Mouse (Mus musculus): ENCODE data around the gene Izumo1. TPM values are rescaled to one million over a fixed set of nuclear protein-coding genes. Genes with fewer than 3 reads are reported as not detected.

Izumo1 gene
- total RNA-seq, 2 experiments from 2014 or later: 0.34 TPM; not detected in 1

DNA sequence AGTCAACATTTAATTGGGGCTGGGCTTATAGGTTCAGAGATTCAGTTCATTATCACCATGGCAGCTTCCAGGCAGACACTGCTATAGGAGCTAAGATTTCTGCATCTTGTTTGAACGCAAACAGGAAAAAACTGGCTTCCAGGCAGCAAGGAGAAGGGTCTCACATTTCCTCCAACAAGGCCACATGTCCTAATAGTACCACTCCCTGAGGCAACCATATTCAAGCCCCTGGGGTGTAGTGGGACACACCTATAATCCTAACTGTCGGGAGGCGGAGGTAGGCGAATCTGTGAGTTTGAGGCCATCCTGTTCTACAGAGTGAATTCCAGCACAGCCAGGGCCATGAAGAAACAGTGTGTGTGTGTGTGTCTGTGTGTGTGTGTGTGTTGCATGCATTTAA, 26.4 kb upstream of the Izumo1 start:
- intact Hi-C loops (cut with DNase I): loop anchor here (5.0 kb wide), 1 partner anchor 342 kb away; no protein-coding TSS in a partner anchor
- TF ChIP-seq CTCF (IDR thresholded peaks at IDR 0.05): no peak
- Histone ChIP-seq H3K27ac (no peak overlapping the region), H3K4me3 (no peak overlapping the region)
- DNase-seq (ENCODE audit: extremely low spot score in 1 of 2, low spot score in 2 of 2): no peak

DNA sequence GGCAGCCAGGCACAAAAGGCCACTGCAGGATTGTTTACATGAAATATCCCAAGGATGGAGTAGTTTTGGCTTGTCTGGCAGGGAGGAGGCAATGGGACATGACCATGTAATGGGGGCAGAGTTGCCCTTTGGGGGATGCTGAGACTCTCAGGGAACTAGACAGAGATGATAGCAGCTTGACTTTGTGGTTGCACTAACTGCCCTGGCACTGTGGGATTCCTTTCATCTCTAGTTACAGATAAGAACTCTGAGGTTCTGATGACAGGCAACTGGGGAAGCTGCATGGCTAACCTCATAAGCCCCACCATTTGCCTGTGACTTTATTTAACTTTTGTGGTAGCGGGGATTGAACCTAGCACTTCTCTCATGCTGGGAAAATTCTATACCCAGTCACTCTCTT, 25.5 kb upstream of the Izumo1 start:
- no peak for TF ChIP-seq CTCF (IDR thresholded peaks at IDR 0.05)
- DNase-seq (ENCODE audit: extremely low spot score in 1 of 2, low spot score in 2 of 2): no peak
- intact Hi-C loops (cut with DNase I): loop anchor here (5.0 kb wide), 1 partner anchor 341 kb away; no protein-coding TSS in a partner anchor
- Histone ChIP-seq H3K27ac (no peak overlapping the region), H3K4me3 (no peak overlapping the region)

DNA sequence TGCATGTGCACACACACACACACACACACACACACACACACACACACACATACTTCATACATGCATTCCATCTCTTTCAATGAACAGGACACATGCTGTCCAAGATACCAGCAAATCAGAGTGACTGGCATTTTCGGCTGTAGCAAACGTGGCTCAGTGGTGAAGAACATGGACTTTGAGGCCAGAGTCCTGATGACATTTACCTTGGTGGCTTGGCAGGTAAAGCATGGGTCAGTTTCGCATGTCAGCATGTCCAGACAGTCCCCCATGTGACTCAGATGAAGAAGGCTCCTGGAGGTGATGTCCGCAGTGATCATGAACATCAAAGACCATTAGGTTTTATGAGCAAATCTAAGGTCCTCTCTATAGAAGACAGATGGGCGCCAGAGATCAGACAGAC, 24.6 kb upstream of the Izumo1 start:
- TF ChIP-seq CTCF (IDR thresholded peaks at IDR 0.05): no peak
- intact Hi-C loops (cut with DNase I): loop anchor here (1.0 to 5.0 kb wide), 2 partner anchors 13 to 340 kb away; no protein-coding TSS in a partner anchor
- no peak for DNase-seq (ENCODE audit: extremely low spot score in 1 of 2, low spot score in 2 of 2)
- H3K4me3 ChIP-seq: no peak overlapping the region
- H3K27ac ChIP-seq: no peak overlapping the region

DNA sequence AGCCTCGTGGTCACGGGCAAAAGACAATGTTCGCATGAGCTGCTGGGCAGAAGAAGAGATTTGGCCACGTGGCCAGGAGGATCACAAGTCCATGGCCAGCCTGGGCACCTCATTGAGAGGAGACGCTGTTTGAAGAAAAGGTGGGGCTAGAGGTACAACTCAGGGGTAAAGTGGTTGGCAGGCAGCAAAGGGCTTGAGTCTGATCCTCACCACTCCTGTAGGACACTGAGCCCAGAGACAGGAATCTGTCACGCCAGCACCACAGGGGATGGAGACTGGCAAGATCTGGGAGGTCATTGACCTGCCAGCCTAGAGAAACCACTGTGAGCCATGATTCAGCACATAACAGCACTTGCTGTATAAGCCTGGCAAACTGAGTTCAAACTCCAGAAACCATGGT, 24.1 kb upstream of the Izumo1 start:
- Histone ChIP-seq H3K4me3 (no peak overlapping the region), H3K27ac (no peak overlapping the region)
- no peak for DNase-seq (ENCODE audit: extremely low spot score in 1 of 2, low spot score in 2 of 2)
- no peak for TF ChIP-seq CTCF (IDR thresholded peaks at IDR 0.05)
- intact Hi-C loops (cut with DNase I): loop anchor here (1.0 to 5.0 kb wide), 2 partner anchors 13 to 340 kb away; no protein-coding TSS in a partner anchor

DNA sequence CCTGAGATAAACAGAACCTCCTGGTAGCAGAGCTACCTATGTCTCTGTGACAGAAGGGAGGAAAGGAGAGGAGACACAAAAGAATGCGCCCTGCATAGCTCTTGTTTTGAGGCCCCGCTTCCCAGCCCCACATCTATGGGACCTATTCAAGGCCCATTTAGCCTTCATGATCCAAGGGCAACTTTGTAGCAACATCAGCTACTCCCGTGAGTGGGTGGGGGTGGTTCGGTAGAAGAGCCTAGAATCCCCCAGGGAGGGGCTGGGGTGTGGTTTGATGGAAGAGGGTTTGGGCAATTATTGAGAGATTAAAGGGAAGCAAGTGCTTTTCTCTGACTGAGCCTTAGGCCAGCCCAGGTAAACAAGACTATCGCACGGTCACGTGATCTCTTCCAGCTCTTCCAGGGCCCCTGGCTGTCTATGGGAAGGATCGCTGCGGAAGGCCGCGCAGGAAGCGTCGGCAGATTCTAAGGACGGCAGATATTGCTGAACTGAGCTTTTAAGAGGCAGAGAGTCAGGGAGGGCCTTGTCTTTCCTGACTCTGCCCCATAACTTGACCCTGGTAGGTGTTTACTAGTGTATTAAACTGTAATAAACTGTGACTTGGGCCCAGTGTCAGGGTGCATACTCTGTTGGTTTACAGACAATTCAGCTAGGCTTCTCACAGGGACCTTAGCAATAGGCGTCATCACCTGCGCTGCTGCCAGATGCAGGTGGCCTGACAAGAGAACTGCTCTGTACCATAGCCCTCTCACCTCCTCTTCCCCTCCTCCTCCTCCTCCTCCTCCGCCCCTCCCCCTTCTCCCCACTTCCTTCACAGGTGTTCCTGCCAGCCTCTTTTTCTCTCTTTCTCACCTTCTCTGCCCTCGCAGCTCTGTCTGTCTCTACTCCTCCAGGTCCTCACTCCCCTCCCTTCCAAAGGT, 22.4 kb upstream of the Izumo1 start:
- no peak for TF ChIP-seq CTCF (IDR thresholded peaks at IDR 0.05)
- Histone ChIP-seq H3K27ac (no peak overlapping the region), H3K4me3 (no peak overlapping the region)
- intact Hi-C loops (cut with DNase I): loop anchor here (5.0 kb wide), 1 partner anchor 338 kb away; no protein-coding TSS in a partner anchor
- DNase-seq (ENCODE audit: extremely low spot score in 1 of 2, low spot score in 2 of 2): no peak

DNA sequence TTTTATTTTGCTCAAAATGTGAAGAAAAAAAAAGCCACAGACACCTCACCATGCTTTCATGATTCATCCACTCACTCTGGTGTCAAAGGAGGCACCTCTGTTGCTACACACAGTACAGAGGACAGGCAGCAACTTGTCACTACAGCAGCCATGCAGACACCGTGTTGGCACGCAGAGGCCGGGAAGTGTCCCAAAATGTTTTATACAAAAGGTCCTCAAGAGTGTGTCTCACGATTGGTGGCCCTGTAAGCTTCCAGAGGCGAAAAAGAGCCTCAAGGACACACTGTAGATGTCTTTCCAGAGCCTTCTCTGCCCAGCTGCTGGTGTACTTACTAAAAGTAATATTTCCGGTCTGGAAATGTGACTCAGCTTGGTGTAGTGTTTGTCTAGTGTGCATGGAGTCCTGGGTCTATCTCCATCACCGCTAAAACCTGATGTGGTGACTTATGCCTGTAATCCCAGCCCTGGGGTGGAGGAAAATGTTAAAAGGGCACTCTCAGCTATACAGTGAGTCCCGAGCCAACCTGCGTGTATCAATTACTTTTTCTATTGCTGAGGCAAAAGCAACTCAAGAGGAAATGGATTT, 15.8 kb upstream of the Izumo1 start:
- no peak overlapping the region for H3K27ac ChIP-seq
- intact Hi-C loops (cut with DNase I): no loop called here
- no peak for DNase-seq (ENCODE audit: extremely low spot score in 1 of 2, low spot score in 2 of 2)
- H3K4me3 ChIP-seq: no peak overlapping the region
- no peak for TF ChIP-seq CTCF (IDR thresholded peaks at IDR 0.05)

DNA sequence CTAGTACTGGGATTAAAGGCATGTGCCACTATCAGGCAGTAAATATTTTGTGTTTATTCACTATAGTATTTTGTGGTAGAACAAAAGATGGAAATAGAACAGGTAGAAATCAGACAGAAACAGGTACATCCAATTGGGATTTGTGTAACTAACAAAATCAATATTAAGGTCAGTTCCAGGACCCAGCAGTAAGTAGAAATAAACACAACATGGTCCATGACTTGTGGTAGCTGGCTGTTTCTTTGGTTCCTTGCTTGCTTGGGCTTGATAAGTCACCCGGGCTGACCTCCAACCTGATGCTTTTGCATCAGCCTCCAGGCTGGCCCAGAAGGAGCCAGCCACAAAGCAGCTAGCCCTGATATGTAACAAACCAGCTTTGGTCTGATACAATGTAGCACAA, 12.1 kb upstream of the Izumo1 start:
- no peak overlapping the region for H3K4me3 ChIP-seq
- intact Hi-C loops (cut with DNase I): no loop called here
- no peak for DNase-seq (ENCODE audit: extremely low spot score in 1 of 2, low spot score in 2 of 2)
- no peak for TF ChIP-seq CTCF (IDR thresholded peaks at IDR 0.05)
- no peak overlapping the region for H3K27ac ChIP-seq

DNA sequence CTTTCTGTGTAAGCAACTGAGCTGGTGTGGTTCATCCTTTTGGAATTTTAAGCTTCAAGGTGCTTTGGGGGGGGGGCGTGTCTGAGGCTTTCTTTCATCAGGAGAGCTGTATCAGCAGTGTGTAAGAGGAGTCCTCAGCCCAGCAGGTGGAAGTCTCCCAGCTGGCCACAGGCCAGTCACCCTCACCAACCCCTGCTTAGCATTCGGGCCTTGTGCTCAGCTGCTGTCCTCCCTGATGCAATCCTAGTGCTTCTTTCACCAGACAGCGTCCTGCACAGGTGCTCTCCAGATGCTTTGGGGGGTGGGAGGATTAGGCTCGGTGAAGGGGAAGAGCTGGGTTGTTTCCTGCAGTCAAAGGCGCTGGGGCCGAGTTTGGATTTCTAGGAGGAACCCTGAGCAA, 5.3 kb upstream of the Izumo1 start:
- TF ChIP-seq CTCF (IDR thresholded peaks at IDR 0.05): no peak
- Histone ChIP-seq H3K4me3 (no peak overlapping the region), H3K27ac (no peak overlapping the region)
- intact Hi-C loops (cut with DNase I): loop anchor here (5.0 kb wide), 1 partner anchor 41 kb away; no protein-coding TSS in a partner anchor
- no peak for DNase-seq (ENCODE audit: extremely low spot score in 1 of 2, low spot score in 2 of 2)

DNA sequence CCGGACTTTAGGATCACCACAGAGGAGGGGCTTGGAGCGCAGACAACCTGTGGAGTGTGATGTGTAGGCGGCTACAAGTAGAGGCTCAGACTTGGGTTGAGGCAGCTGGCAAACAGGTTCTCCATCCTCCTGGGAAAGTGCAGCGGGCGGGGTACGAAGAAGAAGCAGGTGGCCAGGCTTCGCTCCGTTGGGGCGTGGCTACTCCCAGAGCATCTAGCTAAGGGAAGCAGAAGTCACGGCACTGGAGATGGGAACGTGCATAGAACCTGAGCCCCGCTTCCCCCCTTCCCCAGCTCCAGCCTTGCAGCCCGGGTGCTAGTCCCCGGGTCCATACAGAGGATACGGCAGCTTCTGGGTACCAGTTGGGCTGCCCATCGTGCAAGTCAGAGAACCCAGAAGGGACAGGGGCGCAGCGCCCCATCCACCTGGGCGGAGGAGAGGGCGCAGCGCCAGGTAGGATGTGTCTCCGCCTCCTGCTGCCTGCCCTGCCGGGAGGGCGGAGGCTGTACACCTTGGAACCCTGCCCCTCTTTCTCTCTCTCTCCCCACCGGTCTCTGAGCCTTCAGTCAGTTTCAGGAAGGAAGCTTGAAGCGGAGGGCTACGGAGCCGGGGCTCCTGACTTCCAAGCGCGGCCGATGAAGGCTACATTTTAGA, 4.4 kb upstream of the Izumo1 start, which contains the start of gene Fut1:
Gene Fut1, plus strand, starts transcription at position 248 of the 654 bp plus-strand sequence.
- H3K4me3 ChIP-seq: peak within 1 kb of the TSS; percentile 14; the same call in 1 of the 2 replicates
- intact Hi-C loops (cut with DNase I): loop anchor here (5.0 kb wide), 1 partner anchor 40 kb away; no protein-coding TSS in a partner anchor
- DNase-seq (ENCODE audit: extremely low spot score in 1 of 2, low spot score in 2 of 2): peak in 1 of 2 experiments; percentile 25
- no peak for TF ChIP-seq CTCF (IDR thresholded peaks at IDR 0.05)
- H3K27ac ChIP-seq: no peak within 1 kb of the TSS

DNA sequence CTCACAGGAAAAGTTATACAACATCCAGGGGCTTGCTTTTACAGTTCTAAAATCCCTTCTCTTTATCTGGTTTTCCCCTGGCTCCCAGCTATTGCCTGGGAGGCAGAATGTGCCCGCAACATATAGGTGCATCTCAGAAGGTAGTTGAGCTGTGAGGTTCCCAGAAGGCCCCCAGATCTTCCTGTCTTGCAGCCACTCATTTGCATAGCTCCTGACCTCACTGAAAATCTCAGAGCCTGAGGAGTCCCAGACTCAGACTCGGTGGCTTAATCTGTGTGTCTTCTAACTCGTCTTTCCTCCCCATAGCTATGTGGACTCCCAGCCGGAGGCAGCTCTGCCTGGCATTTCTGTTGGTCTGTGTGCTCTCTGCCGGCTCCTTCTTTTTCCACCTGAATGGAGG, 3.3 kb upstream of the Izumo1 start:
- DNase-seq (ENCODE audit: extremely low spot score in 1 of 2, low spot score in 2 of 2): no peak
- H3K27ac ChIP-seq: no peak overlapping the region
- no peak for TF ChIP-seq CTCF (IDR thresholded peaks at IDR 0.05)
- no peak overlapping the region for H3K4me3 ChIP-seq
- intact Hi-C loops (cut with DNase I): loop anchor here (5.0 kb wide), 1 partner anchor 39 kb away; no protein-coding TSS in a partner anchor

DNA sequence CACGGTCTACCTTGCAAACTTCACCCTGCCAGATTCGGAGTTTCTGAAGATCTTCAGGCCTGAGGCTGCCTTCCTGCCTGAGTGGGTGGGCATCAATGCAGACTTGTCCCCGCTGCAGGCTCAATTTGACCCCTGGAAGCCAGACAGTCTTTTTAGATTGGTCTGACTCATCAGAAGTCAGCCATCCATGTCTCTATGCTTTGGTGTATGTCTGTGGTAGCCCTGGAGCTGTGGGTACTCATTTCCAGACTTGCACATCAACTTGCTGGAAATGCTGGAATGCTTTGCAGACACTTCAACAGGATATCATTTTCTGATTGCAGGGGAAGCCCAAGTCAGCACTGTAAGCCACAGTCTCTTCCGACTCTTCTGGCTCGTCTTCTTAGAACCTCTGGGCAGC, 2.0 kb upstream of the Izumo1 start:
- no peak for DNase-seq (ENCODE audit: extremely low spot score in 1 of 2, low spot score in 2 of 2)
- intact Hi-C loops (cut with DNase I): loop anchor here (5.0 kb wide), 1 partner anchor 38 kb away; no protein-coding TSS in a partner anchor
- no peak for TF ChIP-seq CTCF (IDR thresholded peaks at IDR 0.05)

More for the DNA sequence above, 2.0 kb upstream of the Izumo1 start:
- Histone ChIP-seq H3K4me3 (no peak overlapping the region), H3K27ac (no peak overlapping the region)
